Mouse (Mus musculus) splenic B cell, adult 2 months (primary cell): ENCODE data around the gene Pitpnc1.
A peak's percentile ranks its signal among the peaks of the same experiment; 100 is the strongest.

Experiments
- DNase-seq: peaks from one replicate; pipeline ENCODE4 v3.0.0-alpha.2; 2011; ENCODE audit warnings: low read depth, low spot score
- H3K27me3 ChIP-seq: 2 replicates; pipeline ENCODE4 v1.6.1; 2012; ENCODE audit warnings: mild to moderate bottlenecking, low read length, moderate library complexity, mixed read lengths; ENCODE audit not compliant: control insufficient read depth, poor library complexity, insufficient read depth, severe bottlenecking
- H3K36me3 ChIP-seq: 2 replicates; pipeline ENCODE4 v1.6.1; 2012; ENCODE audit warnings: mild to moderate bottlenecking, low read length, moderate library complexity, mixed read lengths; ENCODE audit not compliant: control insufficient read depth, poor library complexity, insufficient read depth, severe bottlenecking

The Pitpnc1 gene

GRCm38 (mm10) chr11:107437723-107438122 lies 32.8 kb downstream of the Pitpnc1 start:
- H3K27me3 ChIP-seq = no peaks in the 10 kb centered on the region
- 0 out of 2 replicates have a peak, but pooled peaks cover 3% of the 10 kb centered on the region for H3K36me3 ChIP-seq
- no peak for DNase-seq

- Histone ChIP-seq H3K27me3 (no peaks in the 10 kb centered on the region), H3K36me3 (0 out of 2 replicates have a peak, but pooled peaks cover 3% of the 10 kb centered on the region)
- no peak for DNase-seq
Observed at GRCm38 (mm10) chr11:107435776-107436449, 34.6 kb downstream of the Pitpnc1 start.

GRCm38 (mm10) chr11:107431197-107431965 lies 39.1 kb downstream of the Pitpnc1 start:
- Histone ChIP-seq H3K36me3 (0 out of 2 replicates have a peak, but pooled peaks cover 3% of the 10 kb centered on the region), H3K27me3 (no peaks in the 10 kb centered on the region; the same call in 1 of the 2 replicates)
- no peak for DNase-seq

GRCm38 (mm10) chr11:107428011-107428410 lies 42.5 kb downstream of the Pitpnc1 start:
- DNase-seq = no peak
- Histone ChIP-seq H3K27me3 (no peaks in the 10 kb centered on the region; the same call in 1 of the 2 replicates), H3K36me3 (0 out of 2 replicates have a peak, but pooled peaks cover under 1% of the 10 kb centered on the region)

GRCm38 (mm10) chr11:107424176-107424575 lies 46.3 kb downstream of the Pitpnc1 start:
- H3K27me3 ChIP-seq = no peaks in the 10 kb centered on the region; the same call in 1 of the 2 replicates
- H3K36me3 ChIP-seq = no peaks in the 10 kb centered on the region
- no peak for DNase-seq

GRCm38 (mm10) chr11:107422356-107422754 lies 48.1 kb downstream of the Pitpnc1 start:
- DNase-seq = no peak
- Histone ChIP-seq H3K36me3 (no peaks in the 10 kb centered on the region), H3K27me3 (no peaks in the 10 kb centered on the region)

GRCm38 (mm10) chr11:107421751-107422355 lies 48.6 kb downstream of the Pitpnc1 start:
- H3K27me3 ChIP-seq = no peaks in the 10 kb centered on the region
- no peaks in the 10 kb centered on the region for H3K36me3 ChIP-seq
- DNase-seq = no peak

GRCm38 (mm10) chr11:107419925-107420324 lies 50.6 kb downstream of the Pitpnc1 start:
- DNase-seq = no peak
- Histone ChIP-seq H3K27me3 (no peaks in the 10 kb centered on the region), H3K36me3 (no peaks in the 10 kb centered on the region)

- DNase-seq = peak; percentile 76
- H3K27me3 ChIP-seq = no peaks in the 10 kb centered on the region
- H3K36me3 ChIP-seq = no peaks in the 10 kb centered on the region
Observed at GRCm38 (mm10) chr11:107417041-107417583, 53.4 kb downstream of the Pitpnc1 start.

- DNase-seq = no peak
- Histone ChIP-seq H3K36me3 (no peaks in the 10 kb centered on the region), H3K27me3 (no peaks in the 10 kb centered on the region)
Observed at GRCm38 (mm10) chr11:107416561-107416926, 54.0 kb downstream of the Pitpnc1 start.

GRCm38 (mm10) chr11:107415901-107416560 lies 54.5 kb downstream of the Pitpnc1 start:
- H3K27me3 ChIP-seq = no peaks in the 10 kb centered on the region
- DNase-seq = no peak
- no peaks in the 10 kb centered on the region for H3K36me3 ChIP-seq

GRCm38 (mm10) chr11:107414996-107415747 lies 55.3 kb downstream of the Pitpnc1 start:
- no peaks in the 10 kb centered on the region for H3K36me3 ChIP-seq

GRCm38 (mm10) chr11:107413251-107413655 lies 57.2 kb downstream of the Pitpnc1 start:
- Histone ChIP-seq H3K36me3 (no peaks in the 10 kb centered on the region), H3K27me3 (no peaks in the 10 kb centered on the region)
- no peak for DNase-seq

More at GRCm38 (mm10) chr11:107414996-107415747, 55.3 kb downstream of the Pitpnc1 start:
- DNase-seq = no peak
- no peaks in the 10 kb centered on the region for H3K27me3 ChIP-seq

- no peak for DNase-seq
- no peaks in the 10 kb centered on the region for H3K36me3 ChIP-seq
- no peaks in the 10 kb centered on the region for H3K27me3 ChIP-seq
Observed at GRCm38 (mm10) chr11:107412128-107412527, 58.4 kb downstream of the Pitpnc1 start.
